Mouse (Mus musculus): ENCODE measurements around the gene Dkk3. TPM values are rescaled to one million over a fixed set of nuclear protein-coding genes. Genes with fewer than 3 reads are reported as not detected.

Gene Dkk3
- polyA plus RNA-seq, 1 experiment = 9.6 TPM

- Histone ChIP-seq H3K27me3 (ENCODE audit: control insufficient read depth, insufficient read depth, low read length) (no peaks in the 10 kb centered on the region), H3K4me1 (ENCODE audit: control insufficient read depth, insufficient read depth, insufficient read length, low read length) (no peaks in the 10 kb centered on the region), H3K36me3 (ENCODE audit: control insufficient read depth, insufficient read depth, low read length) (peaks cover 46% of the 10 kb centered on the region), H3K27ac (ENCODE audit: insufficient read depth, low read depth, low read length) (no peak overlapping the region), H3K4me3 (ENCODE audit: low read depth, low read length) (no peak overlapping the region)
- peak; percentile 85; the same call in 1 of the 2 replicates for TF ChIP-seq CTCF (IDR thresholded peaks at IDR 0.05; ENCODE audit: extremely low read depth, insufficient read length, insufficient replicate concordance, low read depth, low read length)
- TF ChIP-seq POLR2A (IDR thresholded peaks at IDR 0.05; ENCODE audit: low read depth, low read length) = no peak
- 27% methylated on average over 4 of the region's 4 CpGs for WGBS
Observed at GRCm38 (mm10) chr7:112085062-112085461, 73.8 kb downstream of the Dkk3 start.

DNA sequence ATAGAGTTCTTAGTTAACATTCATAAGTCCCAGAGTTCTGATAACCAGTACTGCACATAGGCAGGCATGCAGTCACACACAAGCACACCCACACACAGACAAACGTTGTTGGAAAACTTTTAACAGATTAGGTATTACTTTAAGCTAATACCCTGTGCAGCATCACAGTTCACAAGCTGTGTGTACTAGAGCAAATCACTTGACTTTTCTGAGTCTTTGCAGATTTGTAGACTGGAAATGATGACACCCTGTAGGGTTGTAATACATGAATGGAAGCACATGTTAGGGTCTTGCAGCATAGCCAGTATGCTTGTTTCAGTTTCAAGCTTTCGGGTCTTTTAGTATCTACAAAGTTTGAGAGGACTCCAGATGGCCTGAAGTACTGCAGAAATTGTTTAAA, 74.6 kb downstream of the Dkk3 start:
- Histone ChIP-seq H3K27ac (ENCODE audit: insufficient read depth, low read depth, low read length) (no peak overlapping the region), H3K4me3 (ENCODE audit: low read depth, low read length) (no peak overlapping the region), H3K4me1 (ENCODE audit: control insufficient read depth, insufficient read depth, insufficient read length, low read length) (no peaks in the 10 kb centered on the region), H3K27me3 (ENCODE audit: control insufficient read depth, insufficient read depth, low read length) (no peaks in the 10 kb centered on the region), H3K36me3 (ENCODE audit: control insufficient read depth, insufficient read depth, low read length) (peaks cover 47% of the 10 kb centered on the region)
- WGBS = 66% methylated on average over 2 of the region's 2 CpGs
- no peak for TF ChIP-seq CTCF (IDR thresholded peaks at IDR 0.05; ENCODE audit: extremely low read depth, insufficient read length, insufficient replicate concordance, low read depth, low read length)
- no peak for TF ChIP-seq POLR2A (IDR thresholded peaks at IDR 0.05; ENCODE audit: low read depth, low read length)

GRCm38 (mm10) chr7:112082636-112083035, 76.2 kb downstream of the Dkk3 start:
- no peak for TF ChIP-seq POLR2A (IDR thresholded peaks at IDR 0.05; ENCODE audit: low read depth, low read length)
- TF ChIP-seq CTCF (IDR thresholded peaks at IDR 0.05; ENCODE audit: extremely low read depth, insufficient read length, insufficient replicate concordance, low read depth, low read length) = no peak
- WGBS = 88% methylated on average over 1 of the region's 1 CpGs
- H3K4me3 ChIP-seq (ENCODE audit: low read depth, low read length) = no peak overlapping the region
- H3K36me3 ChIP-seq (ENCODE audit: control insufficient read depth, insufficient read depth, low read length) = peaks cover 43% of the 10 kb centered on the region
- no peaks in the 10 kb centered on the region for H3K4me1 ChIP-seq (ENCODE audit: control insufficient read depth, insufficient read depth, insufficient read length, low read length)
- no peaks in the 10 kb centered on the region for H3K27me3 ChIP-seq (ENCODE audit: control insufficient read depth, insufficient read depth, low read length)
- no peak overlapping the region for H3K27ac ChIP-seq (ENCODE audit: insufficient read depth, low read depth, low read length)

DNA sequence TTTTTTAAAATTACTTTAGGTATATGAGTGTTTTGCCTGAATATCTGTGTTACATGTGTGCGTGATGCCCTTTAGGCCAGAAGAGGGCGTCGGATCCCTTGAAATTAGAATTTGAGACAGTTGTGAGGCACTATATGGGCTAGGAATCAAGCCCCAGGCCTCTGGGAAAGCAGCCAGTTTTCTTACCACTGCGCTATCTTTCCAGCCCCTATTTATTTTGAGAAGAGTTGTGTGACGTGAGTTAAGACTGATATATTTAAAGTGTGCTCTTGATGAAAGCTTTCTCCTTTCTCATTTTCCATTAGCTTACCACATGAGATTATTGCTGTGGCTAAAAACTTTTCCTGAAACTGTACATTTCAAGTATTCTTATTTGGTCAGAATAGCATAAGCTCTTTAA, 84.0 kb downstream of the Dkk3 start:
- no peak overlapping the region for H3K27ac ChIP-seq (ENCODE audit: insufficient read depth, low read depth, low read length)
- 89% methylated on average over 5 of the region's 5 CpGs for WGBS
- TF ChIP-seq POLR2A (IDR thresholded peaks at IDR 0.05; ENCODE audit: low read depth, low read length) (no peak), CTCF (IDR thresholded peaks at IDR 0.05; ENCODE audit: extremely low read depth, insufficient read length, insufficient replicate concordance, low read depth, low read length) (no peak)

More for the DNA sequence above, 84.0 kb downstream of the Dkk3 start:
- H3K36me3 ChIP-seq (ENCODE audit: control insufficient read depth, insufficient read depth, low read length) = peaks cover 24% of the 10 kb centered on the region
- no peaks in the 10 kb centered on the region for H3K4me1 ChIP-seq (ENCODE audit: control insufficient read depth, insufficient read depth, insufficient read length, low read length)
- no peaks in the 10 kb centered on the region for H3K27me3 ChIP-seq (ENCODE audit: control insufficient read depth, insufficient read depth, low read length)
- no peak overlapping the region for H3K4me3 ChIP-seq (ENCODE audit: low read depth, low read length)

Other genes starting within 250 kb of the Dkk3 start
- 3.1 and 6.7 TPM in 2 replicates for gene Usp47, start 135.6 kb downstream of the Dkk3 start, polyA plus RNA-seq (2012; rRNA removed)
- 13.0 and 20.7 TPM in 2 replicates for gene Mical2, start 66.8 kb upstream of the Dkk3 start, polyA plus RNA-seq (2012; rRNA removed)

All from small intestine, adult 2 months (tissue).